Mouse (Mus musculus) C2C12 (cell line): ENCODE measurements around the gene Tmem106c.

ENCODE experiments used
- CEBPB ChIP-seq: IDR thresholded peaks from one replicate; pipeline ENCODE4 v1.6.1; 2011; ENCODE audit warnings: low read depth, mild to moderate bottlenecking, control low read depth, moderate library complexity
- CTCF ChIP-seq: IDR thresholded peaks from one replicate; pipeline ENCODE4 v1.5.1; 2011; ENCODE audit not compliant: control insufficient read depth, insufficient read depth, insufficient read length

GRCm38 (mm10) chr15:97999546-97999945 lies 35.5 kb downstream of the Tmem106c start:
- TF ChIP-seq CTCF (no peak), CEBPB (no peak)
